Mouse (Mus musculus) ovary, postnatal 36 days (tissue): ENCODE measurements around the gene Phactr1.

Experiments
- DNase-seq: peaks from one replicate; pipeline ENCODE4 v3.0.0; 2022; ENCODE audit warnings: low spot score, mixed read lengths

The Phactr1 gene

DNA sequence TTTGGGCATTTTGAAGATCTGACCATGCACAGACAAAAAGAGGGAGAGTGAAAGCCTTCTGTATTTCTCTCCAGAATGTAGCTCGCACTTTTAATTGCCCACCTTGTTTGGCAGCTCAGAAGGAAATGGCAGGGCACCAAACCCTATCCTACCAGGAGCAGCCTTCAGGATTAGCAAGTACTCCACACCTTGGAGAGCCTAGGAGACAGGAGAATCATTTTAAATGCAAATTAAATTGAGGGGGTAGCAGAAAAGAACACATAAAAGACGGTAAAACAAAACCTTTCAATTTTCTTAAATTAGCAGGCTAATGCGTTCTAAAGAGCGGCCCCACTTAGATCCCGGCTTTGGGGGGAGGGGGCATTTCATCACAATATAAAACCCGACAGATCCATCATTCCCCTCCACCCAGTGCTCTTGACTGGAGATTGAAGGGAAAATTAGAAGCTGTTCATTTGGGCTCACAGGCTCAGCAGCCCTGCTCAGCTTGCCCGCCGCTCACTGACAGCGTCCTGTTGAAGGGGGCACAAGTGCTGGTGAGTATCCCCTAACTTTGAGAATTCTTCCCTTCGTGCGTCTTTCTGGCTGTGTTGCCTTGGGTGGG is at the start of gene Phactr1:
Gene Phactr1 (plus strand): TSS at position 233 of the 604 bp plus-strand sequence.
- DNase-seq: no peak

DNA sequence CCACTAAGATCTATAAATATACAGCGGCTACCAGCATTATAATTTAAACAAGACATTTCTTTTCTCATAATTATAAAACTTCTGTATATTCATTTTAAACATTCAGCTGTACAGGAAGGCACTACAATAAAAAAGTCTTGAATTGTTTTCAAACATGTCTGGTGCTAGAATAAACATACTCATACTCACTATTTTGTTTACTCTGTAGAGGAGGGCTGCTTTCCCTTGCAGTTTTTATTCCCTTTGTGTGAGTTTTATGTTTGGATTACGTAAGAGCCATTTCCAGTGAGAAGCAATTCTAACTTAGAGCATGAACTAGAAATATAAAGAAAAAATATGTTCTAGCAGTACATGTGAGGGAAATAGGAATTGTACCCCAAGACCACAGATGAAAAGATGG is 45.5 kb upstream of the Phactr1 start:
- no peak for DNase-seq

DNA sequence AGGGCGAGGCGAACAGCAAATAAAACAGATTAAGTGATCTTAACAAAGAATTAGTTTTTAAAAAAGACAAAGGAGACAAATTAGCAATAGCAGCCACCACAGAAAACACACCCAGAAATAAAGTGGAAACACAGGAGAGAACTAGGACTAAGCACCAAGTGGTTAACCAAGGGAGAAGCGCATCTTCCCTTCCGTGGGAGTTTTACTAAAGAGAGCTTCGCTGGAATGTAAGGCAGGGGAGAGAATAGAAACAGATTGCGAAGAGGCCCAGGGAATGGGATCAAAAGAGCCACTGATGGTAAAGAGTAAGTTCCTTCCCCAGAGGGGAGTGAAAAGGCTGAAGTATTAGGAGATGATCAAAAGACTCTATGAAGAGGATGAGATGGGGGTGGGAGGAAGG is 30.2 kb upstream of the Phactr1 start:
- DNase-seq: no peak

DNA sequence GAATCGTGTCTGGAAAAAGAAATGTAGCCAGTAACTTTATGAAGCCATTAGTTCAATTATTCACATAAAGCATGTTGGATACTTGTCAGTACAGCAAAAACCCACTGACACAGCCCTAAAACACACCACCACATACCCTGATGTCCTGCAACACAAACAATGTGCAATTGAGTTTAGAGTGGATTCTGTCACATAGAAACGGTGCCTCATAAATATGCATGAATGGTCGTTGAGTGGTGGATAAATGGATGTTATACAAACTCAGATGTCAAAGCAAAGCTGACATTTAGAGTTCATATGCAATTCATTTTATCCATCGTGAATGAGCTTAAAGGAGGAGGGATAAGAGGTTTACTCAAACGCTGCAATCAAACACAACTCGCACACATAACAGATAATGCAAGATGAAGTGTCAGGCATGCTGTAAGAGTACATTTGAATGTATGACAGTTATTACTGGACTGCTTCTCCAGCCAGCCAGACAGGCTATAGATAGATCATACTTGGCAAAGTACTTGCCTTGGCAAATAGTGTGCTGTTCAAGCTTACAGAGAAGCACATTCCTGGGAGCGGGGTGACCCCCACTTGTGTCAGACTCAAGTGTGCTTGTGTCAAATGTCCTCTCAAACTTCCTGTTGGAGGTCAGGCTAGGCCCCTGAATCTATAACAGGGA is 23.6 kb upstream of the Phactr1 start:
- no peak for DNase-seq

DNA sequence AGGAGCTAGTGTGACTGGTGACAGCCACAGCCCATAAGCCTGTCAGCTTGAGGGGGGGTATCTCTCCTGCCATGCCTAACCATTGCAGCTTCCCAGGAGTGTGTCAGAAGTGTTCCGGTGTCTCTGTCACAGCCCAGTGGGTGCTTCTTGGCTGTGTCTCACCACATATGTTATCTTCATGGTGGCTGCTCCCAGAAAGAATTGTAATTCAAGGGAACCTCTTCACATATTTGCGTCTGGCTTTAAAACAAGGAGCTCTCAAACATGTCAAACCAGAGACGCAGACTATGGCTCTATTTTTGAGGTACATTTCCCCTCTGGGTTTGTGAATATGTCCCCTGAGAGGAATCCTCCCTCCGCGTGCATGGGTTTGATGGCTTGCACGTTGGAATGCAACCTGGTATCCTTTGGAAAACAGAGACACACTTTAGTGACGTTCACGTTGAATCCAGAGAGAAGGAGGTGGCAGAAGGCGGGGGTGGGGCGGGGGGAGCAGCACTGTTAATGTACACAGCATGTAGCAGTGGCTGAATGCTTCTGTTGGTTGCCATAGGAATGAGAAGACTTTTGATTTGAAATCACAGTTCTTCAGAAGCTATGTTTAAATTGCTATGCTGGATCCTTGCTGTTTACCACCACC is 8.7 kb upstream of the Phactr1 start:
- no peak for DNase-seq

DNA sequence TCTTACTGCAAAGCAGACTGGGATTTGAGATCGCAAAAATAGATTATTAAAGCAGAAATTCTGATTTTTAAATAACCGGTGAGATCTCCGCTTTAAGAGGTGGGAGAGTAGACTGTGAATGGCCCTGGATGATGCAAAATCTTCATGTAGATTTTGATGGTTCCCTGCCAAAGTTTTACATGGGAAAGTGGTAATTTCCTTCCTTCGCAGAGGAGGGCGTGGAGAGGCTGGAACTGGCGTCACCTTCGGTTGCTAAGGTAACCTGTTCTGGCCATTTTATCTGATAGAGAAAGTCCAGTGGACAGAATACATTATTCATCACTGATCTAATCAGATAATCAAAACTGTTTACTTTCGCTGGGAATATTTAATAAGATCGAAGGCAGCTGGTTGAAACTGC is 876 bp downstream of the Phactr1 start:
- DNase-seq: no peak

DNA sequence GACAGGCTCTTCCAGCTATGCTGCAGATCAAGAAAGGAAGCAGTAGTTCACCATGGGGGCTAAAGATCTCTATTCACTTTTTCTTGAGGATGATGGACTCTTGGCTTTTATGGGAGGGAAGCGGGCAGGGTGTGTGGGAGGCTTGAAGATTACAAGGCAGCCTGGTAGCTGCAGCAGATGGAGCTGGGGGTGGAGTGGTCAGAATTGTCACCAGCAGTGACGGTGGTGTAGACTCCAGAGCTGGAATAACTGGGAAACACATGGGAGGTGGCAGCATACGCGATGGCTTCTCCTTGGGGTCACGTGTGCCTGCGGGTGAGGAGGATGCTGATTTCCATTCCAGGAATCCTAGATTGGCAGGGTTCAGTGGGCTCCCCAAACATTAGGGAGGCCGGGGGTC is 3.8 kb downstream of the Phactr1 start:
- DNase-seq: no peak

DNA sequence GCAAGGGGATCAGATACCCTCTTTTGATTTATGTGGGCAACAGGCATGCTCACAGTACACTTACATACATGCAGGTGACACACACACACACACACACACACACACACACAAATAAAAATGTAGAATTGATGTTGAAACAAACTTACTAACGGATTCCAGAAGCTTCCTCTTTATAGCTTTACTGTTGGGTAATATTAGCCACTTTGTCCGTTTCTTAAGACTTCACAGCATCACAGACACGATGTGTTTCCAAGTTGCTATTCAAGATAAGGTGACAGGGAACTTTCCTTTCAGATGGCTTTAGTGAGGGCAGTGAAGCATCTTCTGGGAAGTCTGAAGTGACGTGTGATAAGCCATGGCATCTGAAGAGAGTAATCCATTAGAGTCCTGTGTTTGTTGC is 11.8 kb downstream of the Phactr1 start:
- DNase-seq: no peak

DNA sequence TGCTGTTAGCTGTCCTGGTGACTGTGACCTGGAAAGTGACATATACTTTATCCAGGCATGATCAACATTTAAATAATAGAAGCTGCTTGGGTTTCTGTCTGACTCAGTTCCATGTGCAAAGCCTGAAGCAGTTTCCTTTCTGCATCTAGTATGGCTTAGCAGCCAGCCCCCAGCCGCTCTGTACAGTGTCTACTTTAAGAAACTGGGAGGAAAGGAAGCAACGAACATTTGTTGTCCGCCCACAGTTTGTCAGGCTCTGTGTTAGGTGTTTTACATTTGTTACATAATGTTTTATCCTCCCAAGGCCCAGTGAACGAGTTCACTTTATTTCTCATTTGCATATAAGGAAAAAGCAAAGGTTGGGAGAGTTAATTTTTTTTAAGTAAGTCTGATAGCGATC is 16.2 kb downstream of the Phactr1 start:
- DNase-seq: no peak

DNA sequence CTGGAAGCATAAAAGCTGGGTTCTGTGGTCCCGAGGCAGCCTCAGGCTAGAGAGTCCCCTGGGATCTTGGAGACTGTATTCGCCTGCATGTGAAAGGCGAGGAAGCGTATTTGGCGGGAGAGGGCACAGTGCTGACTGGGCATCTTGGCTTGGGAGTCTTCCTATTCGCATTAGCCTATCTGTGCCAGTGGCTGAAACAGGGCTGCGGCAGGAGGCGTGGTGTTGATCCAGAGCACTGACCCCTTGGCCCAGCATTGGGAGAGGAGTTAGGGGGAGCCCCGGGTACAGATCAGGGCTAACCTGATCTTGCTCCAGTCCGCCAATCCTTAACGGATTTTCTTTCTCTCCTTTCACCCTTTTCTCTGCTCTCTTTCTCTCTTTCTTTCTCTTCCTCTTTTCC is 28.7 kb downstream of the Phactr1 start:
- no peak for DNase-seq

DNA sequence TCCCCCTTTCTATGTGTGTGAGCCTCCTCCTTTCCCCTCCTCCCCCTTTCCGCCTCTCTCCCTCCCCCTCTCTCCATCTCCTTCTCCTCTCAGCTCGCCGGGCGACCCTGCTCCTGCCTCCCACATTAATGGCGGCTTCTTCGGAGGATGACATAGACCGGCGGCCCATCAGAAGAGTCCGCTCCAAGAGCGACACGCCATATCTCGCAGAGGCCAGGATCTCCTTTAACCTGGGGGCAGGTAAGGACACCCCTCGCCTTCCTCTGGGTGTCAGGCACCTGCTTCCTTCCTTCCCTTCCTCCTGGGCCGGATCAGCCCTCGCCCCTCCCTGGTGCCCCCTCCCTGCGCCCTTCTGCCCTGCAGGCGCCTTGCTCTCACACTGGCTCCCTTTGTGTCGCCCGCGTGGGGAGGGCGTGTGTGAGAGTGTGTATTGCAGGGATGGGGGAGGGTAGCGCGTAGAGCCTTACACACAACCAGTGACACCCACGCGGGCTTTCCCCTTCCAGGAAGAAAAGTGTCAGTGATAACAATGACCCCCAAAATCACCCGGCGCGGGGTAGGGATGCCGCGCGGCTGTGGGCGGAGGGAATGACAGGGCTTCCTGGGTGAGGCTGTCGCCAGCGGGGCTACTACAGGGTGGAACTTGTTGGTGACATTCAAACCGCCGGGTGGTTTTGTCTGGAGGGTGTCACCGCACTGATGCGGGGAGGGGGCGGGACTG is 29.3 kb downstream of the Phactr1 start:
- no peak for DNase-seq

DNA sequence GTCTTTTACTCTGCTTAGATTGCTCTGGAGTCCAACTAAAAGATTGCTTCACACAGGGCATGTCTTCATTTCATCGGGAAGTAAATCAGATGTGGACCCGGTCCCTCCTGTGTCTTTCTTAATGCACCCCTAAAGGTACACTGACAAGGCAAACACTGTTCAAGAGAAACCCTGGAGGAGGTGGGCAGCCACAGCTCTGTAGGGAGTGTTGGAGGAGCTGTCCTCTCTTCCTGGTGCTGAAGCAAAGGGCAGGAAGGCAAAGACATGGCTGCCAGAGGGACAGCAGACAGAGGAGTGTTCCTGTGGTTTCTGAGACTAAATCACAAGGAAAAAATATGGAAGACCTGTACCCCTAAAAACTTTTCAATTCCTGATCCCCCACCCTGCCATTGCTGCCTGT is 31.1 kb downstream of the Phactr1 start:
- DNase-seq: peak; percentile 49

DNA sequence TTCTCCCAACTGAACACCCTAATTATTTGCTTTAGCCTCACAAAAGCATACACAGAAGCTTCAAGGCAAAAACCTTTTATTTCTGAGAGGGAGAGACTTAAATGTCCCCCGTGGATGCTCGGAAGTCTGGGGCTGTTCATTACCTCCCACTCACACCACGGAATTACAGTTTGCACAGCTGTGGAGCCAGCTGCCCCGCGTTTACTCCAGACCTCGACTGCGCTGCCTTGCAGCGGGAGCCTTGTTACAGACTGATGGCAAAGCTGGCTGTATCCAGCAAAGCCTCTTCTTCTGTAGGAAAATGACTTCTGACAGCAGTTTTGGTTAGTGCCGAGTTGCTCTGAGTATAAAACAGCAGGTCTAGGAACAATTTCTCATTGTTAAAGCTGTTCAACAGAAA is 39.0 kb downstream of the Phactr1 start:
- DNase-seq: no peak

DNA sequence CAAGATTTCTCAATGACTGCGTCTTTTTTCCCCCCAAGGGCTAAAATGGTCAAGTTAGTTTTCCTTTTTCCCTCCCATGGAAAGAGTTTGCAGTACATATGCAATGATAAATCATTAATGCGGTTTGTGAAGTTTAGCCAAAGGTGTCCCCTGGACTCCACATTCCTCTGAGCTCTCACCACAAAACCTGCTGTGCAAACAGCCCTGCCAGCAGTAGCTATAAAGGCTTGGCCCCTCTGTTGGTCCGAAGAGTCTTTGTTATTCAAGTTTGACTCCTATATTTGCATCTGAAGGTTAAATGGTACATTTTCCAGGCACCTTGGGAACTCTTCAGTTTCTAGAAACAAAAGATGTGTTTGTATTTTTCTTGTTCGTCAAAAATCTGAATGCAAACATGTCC is 39.7 kb downstream of the Phactr1 start:
- DNase-seq: no peak

DNA sequence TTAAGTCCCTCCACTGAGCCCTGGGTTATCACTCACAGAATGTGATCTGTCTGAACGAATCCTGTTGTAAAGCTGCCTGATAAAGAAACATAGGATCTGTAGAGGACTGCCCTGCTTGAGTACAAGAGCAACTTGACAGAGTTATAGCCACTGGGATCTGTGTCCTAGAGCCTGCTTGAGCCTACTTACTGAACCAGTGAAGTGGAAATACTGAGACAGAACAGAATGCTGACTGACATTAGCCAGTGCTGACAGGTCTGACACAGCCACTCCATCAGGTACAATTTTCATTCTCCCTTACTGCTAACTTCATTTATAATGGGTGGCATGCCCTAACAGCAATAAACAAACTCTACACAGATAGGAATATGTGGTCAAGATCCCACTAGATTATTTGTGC is 40.2 kb downstream of the Phactr1 start:
- DNase-seq: no peak

DNA sequence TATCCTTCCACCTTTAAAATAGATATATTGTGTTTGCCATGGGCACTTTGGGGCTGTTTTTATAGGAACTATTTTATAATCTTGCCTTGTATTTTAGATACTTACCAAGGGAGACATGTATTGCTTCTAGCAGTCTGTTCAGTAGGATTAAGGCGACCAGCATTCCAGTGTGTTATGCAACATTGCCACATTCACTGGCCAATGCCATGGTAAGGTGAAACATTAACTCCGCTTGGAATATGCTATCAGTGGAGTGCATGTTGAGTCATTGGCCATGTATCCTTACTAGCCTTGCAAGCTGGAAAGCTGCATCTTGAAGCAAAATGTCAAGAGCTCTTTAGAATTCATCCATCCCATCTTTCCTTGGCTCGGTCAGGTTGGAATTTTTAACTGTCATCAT is 43.6 kb downstream of the Phactr1 start:
- no peak for DNase-seq

DNA sequence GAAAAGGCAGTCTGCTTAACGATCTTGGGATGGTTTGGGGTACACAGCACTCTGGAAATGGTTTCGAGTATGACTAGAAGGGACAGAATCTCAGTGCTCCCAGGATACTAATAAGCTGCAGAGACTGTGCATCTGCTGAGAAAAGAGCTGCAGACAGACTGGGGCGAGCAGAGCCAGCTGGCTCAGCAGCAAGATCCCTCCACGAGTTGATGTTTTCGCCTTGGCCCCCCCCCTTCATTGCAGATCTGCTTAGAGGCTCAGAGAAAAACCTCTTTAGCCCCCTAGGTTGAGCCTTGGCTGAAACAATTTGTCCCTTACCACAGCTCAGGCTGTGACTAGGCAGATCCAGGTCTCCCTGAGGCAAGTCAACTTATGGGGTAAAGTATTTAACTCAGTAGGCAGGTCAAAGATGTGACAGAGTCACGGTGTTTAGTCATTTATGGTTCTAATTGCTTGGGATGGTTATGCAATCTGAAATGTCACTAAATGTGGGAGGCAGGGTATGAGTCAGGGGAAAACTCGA is 45.3 kb downstream of the Phactr1 start:
- no peak for DNase-seq

DNA sequence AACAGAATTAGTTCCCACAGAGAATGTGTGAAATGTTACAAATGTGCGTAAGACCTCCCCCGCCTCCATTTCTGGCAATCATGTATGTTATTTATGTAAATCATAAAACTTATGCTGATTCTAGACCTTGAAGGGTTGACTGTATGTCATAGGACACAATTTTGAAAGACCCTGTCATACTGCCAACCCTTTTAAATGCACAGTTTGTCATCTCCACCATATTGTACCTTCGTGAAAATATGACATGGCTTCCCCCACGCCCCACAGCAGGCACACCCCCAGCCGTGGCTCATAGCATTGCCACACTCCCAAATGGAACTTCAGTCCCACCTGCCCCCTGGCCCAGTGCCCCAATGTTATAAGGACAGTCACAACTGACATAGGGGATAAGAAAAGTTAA is 57.1 kb downstream of the Phactr1 start:
- no peak for DNase-seq

DNA sequence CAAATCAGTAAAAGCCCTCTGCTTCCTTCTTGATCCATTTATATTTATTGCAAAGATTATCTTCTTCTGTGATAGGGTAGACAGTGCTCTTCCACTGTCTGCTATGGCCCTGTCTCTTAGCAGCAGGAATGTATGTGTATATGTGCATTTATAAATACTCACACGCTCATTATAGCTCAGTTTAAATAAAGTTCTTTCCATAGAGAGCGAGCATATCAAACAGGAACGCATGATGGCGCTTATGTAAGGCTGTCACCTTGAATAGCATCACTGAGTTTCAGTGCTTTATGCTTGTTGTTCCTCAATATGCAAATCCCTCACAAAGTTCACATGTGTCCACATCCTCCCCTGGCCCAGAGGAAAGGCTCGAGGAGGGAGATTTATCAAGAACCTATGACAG is 57.7 kb downstream of the Phactr1 start:
- no peak for DNase-seq

DNA sequence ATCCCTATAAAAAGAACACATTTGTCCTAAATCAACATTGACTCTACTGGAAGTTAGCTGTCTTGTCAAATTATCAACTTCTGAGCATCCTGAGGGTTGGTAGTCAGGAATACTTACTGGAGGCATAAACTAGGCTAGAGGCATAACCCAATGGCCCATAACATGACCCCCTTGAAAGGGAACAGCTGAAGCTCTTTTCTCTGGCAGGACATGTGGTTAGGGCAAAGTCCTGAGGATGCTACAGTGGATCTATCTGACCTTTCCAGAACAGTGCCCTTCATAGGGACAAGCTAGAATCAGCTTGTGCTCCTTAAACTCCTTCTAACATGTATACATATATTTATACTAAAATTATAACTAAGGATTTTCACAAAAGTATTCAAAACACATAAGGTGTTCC is 61.8 kb downstream of the Phactr1 start:
- DNase-seq: no peak

DNA sequence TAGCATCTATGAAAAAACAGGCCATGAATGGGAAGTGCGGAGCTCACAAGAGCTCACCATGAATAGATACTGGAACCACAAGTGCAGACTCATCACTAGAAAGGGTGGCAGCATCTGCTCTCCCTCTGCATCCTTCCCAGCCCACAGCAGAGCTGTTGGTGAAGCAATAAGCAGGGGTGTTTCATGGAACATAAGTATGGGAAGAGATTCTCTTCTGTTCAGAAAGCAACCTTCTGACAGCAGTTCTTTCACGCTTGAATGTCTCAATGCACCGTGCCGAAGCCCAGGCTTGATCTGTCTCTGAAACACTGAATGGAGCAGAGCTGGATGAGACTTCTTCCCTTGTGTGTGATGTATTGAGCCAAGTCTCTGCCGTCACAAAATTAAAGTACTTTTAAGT is 64.0 kb downstream of the Phactr1 start:
- DNase-seq: no peak

DNA sequence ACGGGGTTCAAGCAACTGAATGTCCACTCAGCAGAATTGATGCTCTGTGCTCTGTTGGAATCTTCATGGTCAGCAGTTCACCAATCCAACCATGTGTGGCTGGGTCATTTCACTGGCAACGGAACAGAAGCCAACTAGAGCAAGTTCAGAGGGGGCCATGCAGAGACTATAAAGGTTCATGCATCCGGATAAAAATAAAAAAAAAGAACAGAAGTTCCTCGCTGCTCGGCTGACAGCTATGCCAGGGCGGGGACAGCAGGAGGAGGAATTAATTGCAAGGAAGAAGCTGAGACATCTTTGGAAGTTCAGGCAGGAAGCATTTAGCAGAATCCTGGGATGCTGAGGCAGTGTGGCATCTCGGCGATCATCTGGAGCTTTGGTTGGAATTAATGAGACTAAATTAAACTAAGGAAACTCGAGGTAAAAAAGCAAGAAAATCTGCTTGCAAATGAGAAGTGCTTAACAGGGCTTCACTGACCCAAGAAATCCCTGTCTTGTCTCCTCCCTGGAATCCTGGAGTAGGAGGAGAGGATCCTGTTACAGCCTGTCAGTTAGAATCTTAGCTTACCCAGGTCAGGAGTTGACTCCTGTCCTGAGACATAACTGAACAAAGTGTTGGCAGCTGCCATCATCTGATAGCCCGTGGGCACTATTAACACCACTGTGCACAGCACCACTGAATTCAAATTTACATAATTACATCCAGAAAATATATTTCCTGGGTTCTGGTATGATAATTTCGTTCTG is 77.4 kb downstream of the Phactr1 start:
- no peak for DNase-seq
